Mouse (Mus musculus) spleen, embryonic (tissue): Measurements from ENCODE around the gene Slc22a23.

Experiments
- CTCF ChIA-PET: fragments of 350-600 bp; sonication (Branson Sonifier 250); formaldehyde crosslinking; loops from one replicate; lab custom pipeline; 2022; lab: Charles Lee

Slc22a23 gene

GRCm38 (mm10) chr13:34303386-34304016, 41.5 kb downstream of the Slc22a23 start:
- CTCF ChIA-PET = no interaction called here

DNA sequence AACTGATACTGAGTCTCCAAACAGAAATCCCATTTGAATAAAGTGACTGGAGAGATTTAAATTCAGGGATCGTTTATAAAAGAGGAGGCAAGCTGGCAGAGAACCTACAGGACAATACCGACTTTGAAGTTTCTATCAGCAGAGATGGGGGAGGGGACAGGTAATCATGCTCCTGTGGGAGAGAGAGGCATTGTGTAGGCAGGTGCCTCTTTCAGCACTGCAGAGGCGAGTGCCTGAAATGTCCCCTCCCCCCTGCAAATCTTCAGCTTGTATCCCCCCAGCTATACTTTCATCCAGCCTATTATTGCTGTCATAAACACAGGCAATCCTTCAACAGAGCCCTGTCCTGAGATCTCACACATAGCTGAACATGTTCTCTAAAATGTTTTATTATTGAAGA, 43.4 kb downstream of the Slc22a23 start:
- CTCF ChIA-PET = no interaction called here

- CTCF ChIA-PET = no interaction called here
Measured at GRCm38 (mm10) chr13:34299351-34300333, 45.3 kb downstream of the Slc22a23 start.

DNA sequence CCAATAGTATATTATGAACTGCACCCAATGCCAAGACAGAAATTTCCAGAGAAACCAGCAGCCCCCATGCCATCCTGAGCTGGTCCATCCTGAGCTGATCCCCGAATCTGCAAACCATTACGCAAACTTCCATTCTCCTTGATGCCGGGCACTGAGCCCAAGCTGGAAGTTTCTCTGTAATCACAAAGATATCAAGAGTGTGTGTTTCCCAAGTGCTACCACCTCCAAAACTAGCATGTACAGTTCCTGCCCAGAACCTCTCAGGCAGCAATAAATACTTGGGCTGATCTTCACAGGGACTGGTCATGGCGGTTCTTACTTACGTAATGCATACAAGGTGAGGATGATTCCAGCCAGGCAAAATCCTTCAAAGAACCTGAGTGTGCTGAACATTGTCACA, 46.3 kb downstream of the Slc22a23 start:
- CTCF ChIA-PET = no interaction called here

DNA sequence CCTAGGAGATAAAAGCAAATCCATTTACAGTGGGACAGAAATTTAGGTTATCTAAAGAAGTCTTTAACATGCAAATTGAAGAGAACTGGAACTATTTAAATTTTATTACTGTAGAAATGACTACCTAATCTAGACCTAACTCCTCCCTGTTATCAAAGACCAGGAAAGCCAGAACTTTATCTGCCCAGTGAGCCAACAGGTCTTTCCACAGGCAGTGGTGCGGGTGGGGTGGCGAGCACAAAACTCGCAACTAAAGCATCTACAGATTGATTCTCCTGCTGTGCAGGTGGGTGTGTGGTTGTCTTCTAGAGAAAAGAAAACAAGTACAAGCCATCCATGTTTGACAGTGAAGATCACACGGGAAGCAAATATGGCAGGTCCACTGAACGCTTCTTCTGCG, 46.9 kb downstream of the Slc22a23 start:
- CTCF ChIA-PET = no interaction called here

- CTCF ChIA-PET = no interaction called here
Measured at GRCm38 (mm10) chr13:34295787-34296435, 49.1 kb downstream of the Slc22a23 start.

DNA sequence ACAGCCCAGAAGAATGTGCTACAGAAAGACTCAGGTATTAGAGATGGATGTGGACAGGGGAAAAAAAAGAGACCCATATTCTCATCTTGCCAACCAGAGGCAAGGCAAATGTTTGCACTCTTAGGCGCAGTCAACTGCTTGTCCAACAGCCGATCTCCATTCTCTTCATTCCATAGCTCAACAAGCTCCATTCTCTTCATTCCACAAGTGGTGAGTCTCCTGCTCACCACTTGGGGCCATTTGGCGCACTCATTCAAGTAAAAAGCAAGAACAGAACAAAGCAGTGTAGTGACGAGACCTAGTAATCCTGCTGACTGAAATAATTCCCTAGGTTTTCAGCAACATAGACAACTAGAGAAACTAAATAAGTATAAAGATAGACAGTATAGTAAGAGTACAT, 50.8 kb downstream of the Slc22a23 start:
- CTCF ChIA-PET = interaction anchor here (0.6 kb wide), 1 partner anchor 52 kb away, joined by 3 read pairs; no protein-coding TSS in a partner anchor

GRCm38 (mm10) chr13:34292042-34292441, 52.9 kb downstream of the Slc22a23 start:
- CTCF ChIA-PET = no interaction called here

DNA sequence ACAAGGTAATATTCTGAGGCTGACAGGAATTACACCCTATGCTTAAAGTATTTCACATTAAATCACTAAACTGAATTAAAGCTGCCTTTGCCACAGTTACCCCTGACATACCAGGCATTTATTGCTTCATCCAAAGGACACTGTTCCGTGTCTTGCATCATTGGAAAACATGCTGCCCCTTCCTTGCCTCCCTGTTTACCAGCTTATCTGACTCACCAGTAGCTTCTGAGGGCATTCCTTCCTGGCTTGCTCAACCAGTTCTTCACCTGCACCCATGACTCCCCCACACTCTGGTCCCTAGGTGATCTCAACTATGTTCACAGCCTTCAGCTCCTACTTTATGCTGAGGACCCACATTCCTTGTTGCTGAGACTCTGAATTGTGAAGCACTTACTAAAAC, 54.6 kb downstream of the Slc22a23 start:
- CTCF ChIA-PET = no interaction called here

DNA sequence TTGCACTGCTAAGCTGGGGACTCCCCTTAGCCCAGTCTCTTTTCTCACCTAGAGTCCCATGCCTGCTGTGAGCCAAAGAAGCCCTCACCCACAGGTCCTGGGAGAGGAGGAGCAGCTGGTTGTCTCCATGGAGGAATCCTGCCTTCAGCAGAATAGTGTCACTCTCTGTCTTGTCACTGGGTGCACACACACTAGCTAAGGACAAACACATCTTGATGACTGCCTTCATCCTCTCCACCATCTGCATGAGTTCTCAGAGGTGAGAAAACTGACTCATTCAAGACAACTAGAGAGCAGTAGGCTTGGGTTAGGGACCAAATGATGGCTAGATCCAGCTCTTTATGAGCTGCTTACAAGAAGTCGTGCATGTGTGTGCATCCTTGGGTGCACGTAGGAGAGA, 55.4 kb downstream of the Slc22a23 start:
- CTCF ChIA-PET = no interaction called here

GRCm38 (mm10) chr13:34288129-34288528, 56.9 kb downstream of the Slc22a23 start:
- CTCF ChIA-PET = no interaction called here

DNA sequence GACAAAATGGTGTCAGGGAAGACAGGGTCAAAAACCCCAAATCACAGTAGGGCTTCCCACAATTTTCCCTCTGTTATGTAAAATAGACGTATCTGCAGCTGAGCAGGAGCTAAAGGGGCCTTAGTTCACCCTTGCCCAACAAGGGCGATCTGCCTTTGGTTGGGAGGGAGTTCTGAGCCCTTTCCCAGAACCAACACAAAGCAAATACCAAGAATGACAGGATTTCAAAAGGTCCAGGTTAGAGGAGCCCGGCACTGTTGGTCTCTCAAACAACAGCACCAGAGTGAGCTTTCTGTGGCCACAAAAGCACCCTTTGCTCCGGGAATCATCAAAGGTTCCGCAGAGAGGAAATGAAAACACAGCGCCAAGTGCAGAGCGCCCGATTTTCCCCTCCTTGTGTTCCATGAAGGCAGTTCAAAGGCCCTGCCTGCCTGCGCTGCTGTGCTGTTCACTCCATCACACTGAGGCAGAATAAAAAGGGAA, 57.3 kb downstream of the Slc22a23 start:
- CTCF ChIA-PET = no interaction called here

DNA sequence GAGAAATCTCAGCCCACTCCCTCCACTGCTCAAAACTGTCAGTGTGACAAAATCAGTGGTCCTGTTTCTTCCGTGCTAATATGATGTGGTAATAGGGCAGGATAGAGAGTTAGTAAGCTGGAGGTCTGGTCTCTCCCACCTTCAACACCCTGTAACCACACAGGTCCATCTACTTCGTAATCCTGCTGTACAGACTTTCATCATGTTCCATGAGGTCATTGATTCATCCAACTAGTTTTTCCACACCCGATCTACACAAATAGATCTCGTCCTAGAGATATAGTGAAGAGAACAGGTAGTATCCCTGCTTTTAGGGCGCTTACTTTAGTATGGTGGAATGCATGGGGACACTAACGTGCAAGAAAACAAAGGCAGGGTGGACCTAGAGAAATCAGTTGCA, 63.6 kb downstream of the Slc22a23 start:
- CTCF ChIA-PET = no interaction called here

DNA sequence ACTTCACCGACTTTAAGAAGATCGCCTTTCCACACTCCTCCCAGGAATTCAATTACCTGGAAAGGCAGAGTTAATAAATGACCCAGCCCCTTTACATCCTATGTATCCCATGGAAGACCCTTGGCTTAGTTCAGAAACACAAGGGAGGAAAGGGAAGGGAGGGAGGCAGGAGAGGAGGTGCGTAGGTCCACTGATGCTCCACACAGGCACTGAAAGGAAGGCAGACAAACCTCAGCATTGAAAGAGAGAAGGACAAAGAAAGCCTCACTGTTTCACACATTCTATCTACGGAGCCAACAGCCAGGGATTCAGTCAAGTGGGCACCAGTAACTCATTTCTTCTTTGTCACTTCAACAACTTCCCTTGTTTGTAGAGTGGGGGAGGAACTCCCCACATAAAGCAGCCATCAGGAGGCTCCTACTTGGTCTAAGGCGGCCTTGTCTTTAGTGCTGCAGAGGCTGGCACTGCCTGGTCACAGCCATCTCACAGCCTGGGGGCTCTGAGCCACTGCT, 66.2 kb downstream of the Slc22a23 start:
- CTCF ChIA-PET = no interaction called here

GRCm38 (mm10) chr13:34278288-34278701, 66.7 kb downstream of the Slc22a23 start:
- CTCF ChIA-PET = no interaction called here

GRCm38 (mm10) chr13:34277611-34278010, 67.4 kb downstream of the Slc22a23 start:
- CTCF ChIA-PET = no interaction called here

- CTCF ChIA-PET = no interaction called here
Measured at GRCm38 (mm10) chr13:34277001-34277400, 68.0 kb downstream of the Slc22a23 start.

DNA sequence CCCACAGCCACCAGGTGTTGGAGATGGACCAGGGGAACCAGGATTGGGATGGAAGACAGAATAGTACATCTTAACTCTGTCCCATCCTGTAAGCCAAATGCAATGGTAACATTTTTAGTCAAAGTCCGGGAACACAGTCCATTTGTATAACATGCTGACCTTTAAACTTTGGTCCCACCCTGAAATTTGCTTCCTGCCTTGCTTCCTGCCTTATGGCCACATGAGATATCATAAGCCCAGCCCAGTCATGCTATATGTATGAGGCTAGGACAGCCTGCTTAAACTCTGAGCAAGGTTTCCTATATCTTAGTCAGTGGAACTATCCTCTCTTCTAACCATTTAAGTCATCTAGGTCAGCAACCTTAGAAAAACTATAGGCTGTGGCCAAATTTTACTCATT, 70.1 kb downstream of the Slc22a23 start:
- CTCF ChIA-PET = no interaction called here

GRCm38 (mm10) chr13:34274417-34274816, 70.6 kb downstream of the Slc22a23 start:
- CTCF ChIA-PET = no interaction called here

- CTCF ChIA-PET = no interaction called here
Measured at GRCm38 (mm10) chr13:34272275-34273054, 72.5 kb downstream of the Slc22a23 start.

GRCm38 (mm10) chr13:34271665-34272064, 73.3 kb downstream of the Slc22a23 start:
- CTCF ChIA-PET = no interaction called here
